Mouse (Mus musculus): ENCODE data around the gene Fignl2. TPM values are rescaled to one million over a fixed set of nuclear protein-coding genes. Genes with fewer than 3 reads are reported as not detected.
"Not testable (repeated sequence)": the region's sequence is repeated elsewhere in the genome, so short reads cannot be mapped to it uniquely, and the experiment has no call there.

Fignl2 gene
- total and polyA plus RNA-seq, 3 experiments, result 0.05 TPM; not detected in 2

GRCm38 (mm10) chr15:101121411-101122289 is 43.3 kb upstream of the Fignl2 start:
- DNase-seq (ENCODE audit: low spot score), result no peak

GRCm38 (mm10) chr15:101118399-101119125 is 40.2 kb upstream of the Fignl2 start:
- Histone ChIP-seq H3K9me3 (replicated peaks) (peaks cover 75% of the 10 kb centered on the region), H3K27me3 (ENCODE audit: insufficient read depth, low read length) (no peaks in the 10 kb centered on the region), H3K36me3 (replicated peaks) (no peaks in the 10 kb centered on the region), H3K4me3 (ENCODE audit: low read depth, low read length) (no peak overlapping the region), H3K4me1 (ENCODE audit: insufficient read depth, low read depth, low read length) (no peaks in the 10 kb centered on the region)
- no peak for DNase-seq (ENCODE audit: low spot score)
- TF ChIP-seq TAL1 (conservative IDR thresholded peaks at IDR 0.05; ENCODE audit: low read depth, low read length), result no peak
- no peak for TF ChIP-seq CTCF (IDR thresholded peaks at IDR 0.05; ENCODE audit: low read depth, low read length)
- no peak for TF ChIP-seq GATA2 (IDR thresholded peaks at IDR 0.05; ENCODE audit: borderline replicate concordance, low read depth, low read length)
- TF ChIP-seq POLR2AphosphoS5 (IDR thresholded peaks at IDR 0.05; ENCODE audit: insufficient replicate concordance, low read depth, low read length), result no peak
- ATAC-seq (ENCODE audit: extremely low read depth, insufficient number of reproducible peaks, low FRiP score, poor library complexity, severe bottlenecking), result no peak

More at GRCm38 (mm10) chr15:101121411-101122289, 43.3 kb upstream of the Fignl2 start:
- no peak overlapping the region for H3K4me3 ChIP-seq (ENCODE audit: low read depth, low read length)
- no peaks in the 10 kb centered on the region for H3K4me1 ChIP-seq (ENCODE audit: insufficient read depth, low read depth, low read length)
- no peak for ATAC-seq (ENCODE audit: extremely low read depth, insufficient number of reproducible peaks, low FRiP score, poor library complexity, severe bottlenecking)
- H3K9me3 ChIP-seq (replicated peaks), result peaks cover 81% of the 10 kb centered on the region
- no peaks in the 10 kb centered on the region for H3K27me3 ChIP-seq (ENCODE audit: insufficient read depth, low read length)
- TF ChIP-seq TAL1 (conservative IDR thresholded peaks at IDR 0.05; ENCODE audit: low read depth, low read length), result no peak
- no peak for TF ChIP-seq CTCF (IDR thresholded peaks at IDR 0.05; ENCODE audit: low read depth, low read length)
- TF ChIP-seq GATA2 (IDR thresholded peaks at IDR 0.05; ENCODE audit: borderline replicate concordance, low read depth, low read length), result no peak
- H3K36me3 ChIP-seq (replicated peaks), result no peaks in the 10 kb centered on the region

GRCm38 (mm10) chr15:101115511-101116110 is 37.2 kb upstream of the Fignl2 start, which contains the start of gene Ankrd33:
TSS of gene Ankrd33 (plus strand) at chr15:101115755.
- DNase-seq (ENCODE audit: low spot score), result no peak
- Histone ChIP-seq H3K36me3 (replicated peaks) (no peaks in the 10 kb centered on the region), H3K9me3 (replicated peaks) (peaks cover 75% of the 10 kb centered on the region), H3K4me3 (ENCODE audit: low read depth, low read length) (no peak within 1 kb of the TSS), H3K4me1 (ENCODE audit: insufficient read depth, low read depth, low read length) (no peaks in the 10 kb centered on the region), H3K27me3 (ENCODE audit: insufficient read depth, low read length) (no peaks in the 10 kb centered on the region)
- TF ChIP-seq CTCF (IDR thresholded peaks at IDR 0.05; ENCODE audit: low read depth, low read length), result no peak
- no peak for TF ChIP-seq GATA1 (IDR thresholded peaks at IDR 0.05; ENCODE audit: borderline replicate concordance, low read length)
- TF ChIP-seq GATA2 (IDR thresholded peaks at IDR 0.05; ENCODE audit: borderline replicate concordance, low read depth, low read length), result no peak
- TF ChIP-seq POLR2AphosphoS5 (IDR thresholded peaks at IDR 0.05; ENCODE audit: insufficient replicate concordance, low read depth, low read length), result no peak
- TF ChIP-seq TAL1 (conservative IDR thresholded peaks at IDR 0.05; ENCODE audit: low read depth, low read length), result no peak
- ATAC-seq (ENCODE audit: extremely low read depth, insufficient number of reproducible peaks, low FRiP score, poor library complexity, severe bottlenecking), result no peak

- not testable (repeated sequence) for ATAC-seq (ENCODE audit: extremely low read depth, insufficient number of reproducible peaks, low FRiP score, poor library complexity, severe bottlenecking); H3K4me3 ChIP-seq (ENCODE audit: low read depth, low read length); H3K4me1 ChIP-seq (ENCODE audit: insufficient read depth, low read depth, low read length); H3K36me3 ChIP-seq (replicated peaks); DNase-seq (ENCODE audit: low spot score); H3K27me3 ChIP-seq (ENCODE audit: insufficient read depth, low read length)
- peaks cover 71% of the 10 kb centered on the region for H3K9me3 ChIP-seq (replicated peaks)
Observed at GRCm38 (mm10) chr15:101113778-101114177, 35.4 kb upstream of the Fignl2 start.

GRCm38 (mm10) chr15:101113176-101113575 is 34.8 kb upstream of the Fignl2 start:
- DNase-seq (ENCODE audit: low spot score), result no peak
- no peaks in the 10 kb centered on the region for H3K4me1 ChIP-seq (ENCODE audit: insufficient read depth, low read depth, low read length)
- H3K36me3 ChIP-seq (replicated peaks), result no peaks in the 10 kb centered on the region
- ATAC-seq (ENCODE audit: extremely low read depth, insufficient number of reproducible peaks, low FRiP score, poor library complexity, severe bottlenecking), result no peak
- TF ChIP-seq TAL1 (conservative IDR thresholded peaks at IDR 0.05; ENCODE audit: low read depth, low read length) (no peak), GATA2 (IDR thresholded peaks at IDR 0.05; ENCODE audit: borderline replicate concordance, low read depth, low read length) (no peak), GATA1 (IDR thresholded peaks at IDR 0.05; ENCODE audit: borderline replicate concordance, low read length) (no peak), POLR2AphosphoS5 (IDR thresholded peaks at IDR 0.05; ENCODE audit: insufficient replicate concordance, low read depth, low read length) (no peak), CTCF (IDR thresholded peaks at IDR 0.05; ENCODE audit: low read depth, low read length) (no peak)
- H3K9me3 ChIP-seq (replicated peaks), result peaks cover 70% of the 10 kb centered on the region
- H3K27me3 ChIP-seq (ENCODE audit: insufficient read depth, low read length), result no peaks in the 10 kb centered on the region
- H3K4me3 ChIP-seq (ENCODE audit: low read depth, low read length), result no peak overlapping the region

- ATAC-seq (ENCODE audit: extremely low read depth, insufficient number of reproducible peaks, low FRiP score, poor library complexity, severe bottlenecking) (no peak), DNase-seq (ENCODE audit: low spot score) (no peak)
- Histone ChIP-seq H3K36me3 (replicated peaks) (no peaks in the 10 kb centered on the region), H3K9me3 (replicated peaks) (peaks cover 74% of the 10 kb centered on the region), H3K27me3 (ENCODE audit: insufficient read depth, low read length) (no peaks in the 10 kb centered on the region), H3K4me3 (ENCODE audit: low read depth, low read length) (no peak overlapping the region), H3K4me1 (ENCODE audit: insufficient read depth, low read depth, low read length) (no peaks in the 10 kb centered on the region)
- TF ChIP-seq GATA1 (IDR thresholded peaks at IDR 0.05; ENCODE audit: borderline replicate concordance, low read length), result no peak
- TF ChIP-seq POLR2AphosphoS5 (IDR thresholded peaks at IDR 0.05; ENCODE audit: insufficient replicate concordance, low read depth, low read length), result no peak
- TF ChIP-seq CTCF (IDR thresholded peaks at IDR 0.05; ENCODE audit: low read depth, low read length), result no peak
- no peak for TF ChIP-seq TAL1 (conservative IDR thresholded peaks at IDR 0.05; ENCODE audit: low read depth, low read length)
- no peak for TF ChIP-seq GATA2 (IDR thresholded peaks at IDR 0.05; ENCODE audit: borderline replicate concordance, low read depth, low read length)
Observed at GRCm38 (mm10) chr15:101107906-101108671, 29.7 kb upstream of the Fignl2 start.

All from G1E (cell line).